Mouse (Mus musculus) midbrain, embryonic 13.5 days (tissue): Measurements from ENCODE around the gene Prss12. TPM values are rescaled to one million over a fixed set of nuclear protein-coding genes. Genes with fewer than 3 reads are reported as not detected.

ENCODE experiments used
- ATAC-seq: fragments of 200-750 bp; cut with Nextera tagmentation; 2 replicates; pipeline ENCODE4 v1.8.0; 2017; ENCODE audit warnings: mild to moderate bottlenecking, moderate TSS enrichment, moderate library complexity
- H3K27ac ChIP-seq: fragments of 300-500 bp; sonication (generic); 2 replicates; pipeline ENCODE4 v1.5.1; 2015; ENCODE audit warnings: inconsistent platforms, mild to moderate bottlenecking, moderate library complexity
- H3K27me3 ChIP-seq: fragments of 300-500 bp; sonication (generic); 2 replicates; pipeline ENCODE4 v1.6.1; 2015; ENCODE audit warnings: mild to moderate bottlenecking, inconsistent platforms
- H3K36me3 ChIP-seq: fragments of 300-500 bp; sonication (generic); 2 replicates; pipeline ENCODE4 v1.6.1; 2015; ENCODE audit warnings: mild to moderate bottlenecking, inconsistent platforms
- H3K4me1 ChIP-seq: fragments of 300-500 bp; sonication (generic); replicated peaks from 2 replicates; pipeline ENCODE4 v1.6.1; 2015; ENCODE audit warnings: inconsistent platforms
- H3K4me2 ChIP-seq: fragments of 300-500 bp; sonication (generic); replicated peaks from 2 replicates; pipeline ENCODE4 v1.6.1; 2015; ENCODE audit warnings: moderate library complexity, mild to moderate bottlenecking, inconsistent platforms
- H3K4me3 ChIP-seq: fragments of 300-500 bp; sonication (generic); replicated peaks from 2 replicates; pipeline ENCODE4 v1.5.1; 2015; ENCODE audit warnings: mild to moderate bottlenecking, inconsistent platforms
- H3K9ac ChIP-seq: fragments of 300-500 bp; sonication (generic); replicated peaks from 2 replicates; pipeline ENCODE4 v1.6.1; 2015; ENCODE audit warnings: mild to moderate bottlenecking, inconsistent platforms
- H3K9me3 ChIP-seq: fragments of 300-500 bp; sonication (generic); 2 replicates; pipeline ENCODE4 v1.6.1; 2016; ENCODE audit warnings: mild to moderate bottlenecking, inconsistent platforms
- WGBS: fragments of 180-500 bp; shearing (Covaris S2); methylation state at CpG from one replicate; pipeline ENCODE4 v1.1.7; 2015; 5-methylcytosine and 5-hydroxymethylcytosine counted together
- polyA plus RNA-seq: library from polyadenylated mRNA; unstranded; fragments of >200 nt; fragmentation: Nextera tagmentation; extraction: Ambion mirVana; gene quantifications from 2 replicates; pipeline ENCODE4 v1.2.1, GENCODE M21; 2015

Gene Prss12
- polyA plus RNA-seq, 1 experiment from 2014 or later, result 8.6 TPM

DNA sequence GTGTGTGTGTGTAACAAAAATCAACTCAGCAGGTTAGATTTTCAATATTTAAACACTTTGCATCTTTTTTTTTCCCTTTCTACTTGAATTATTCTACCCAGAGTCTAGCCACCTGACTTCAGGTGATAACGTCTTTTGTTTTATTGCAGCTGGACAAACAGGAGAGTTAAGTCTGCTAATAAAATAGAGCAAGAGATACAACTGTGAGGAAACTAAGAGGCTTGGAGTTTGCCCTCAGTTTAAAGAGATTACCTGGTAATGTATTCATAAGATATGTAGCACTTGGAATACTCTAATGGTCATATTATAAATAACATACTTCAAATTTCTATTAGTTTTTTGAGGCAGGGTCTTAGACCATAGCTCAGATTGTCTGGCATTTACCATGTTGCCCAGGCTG is 9.1 kb upstream of the Prss12 start:
- Histone ChIP-seq H3K9ac (no peak overlapping the region), H3K36me3 (no peaks in the 10 kb centered on the region), H3K27me3 (no peaks in the 10 kb centered on the region), H3K4me3 (no peak overlapping the region), H3K4me1 (no peaks in the 10 kb centered on the region), H3K9me3 (no peaks in the 10 kb centered on the region), H3K27ac (no peak overlapping the region), H3K4me2 (no peak overlapping the region)
- ATAC-seq, result no peak
- WGBS, result 89% methylated on average over 1 of the region's 1 CpGs

DNA sequence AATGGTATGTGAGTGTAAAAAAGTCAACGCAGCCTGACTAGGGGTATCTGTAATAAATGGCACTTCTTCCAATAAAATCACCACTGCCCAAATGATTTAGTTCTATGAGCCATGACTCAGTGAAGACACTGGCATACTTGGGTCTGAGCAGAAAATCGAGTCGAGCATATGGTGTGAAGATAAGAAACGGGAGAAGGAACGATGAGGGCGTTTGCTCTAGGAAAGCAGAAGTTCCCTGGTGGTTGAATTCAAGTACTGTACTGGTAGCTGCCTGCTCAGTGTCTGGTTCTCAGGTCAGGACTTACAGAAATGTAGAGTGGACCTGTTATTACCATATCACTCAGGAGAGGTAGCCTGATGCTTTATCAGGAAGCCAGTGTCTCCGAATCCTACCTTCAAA is 6.2 kb upstream of the Prss12 start:
- no peak for ATAC-seq
- H3K27ac ChIP-seq, result no peak overlapping the region
- no peaks in the 10 kb centered on the region for H3K4me1 ChIP-seq
- H3K4me3 ChIP-seq, result no peak overlapping the region
- no peak overlapping the region for H3K4me2 ChIP-seq
- no peaks in the 10 kb centered on the region for H3K36me3 ChIP-seq
- no peaks in the 10 kb centered on the region for H3K9me3 ChIP-seq
- WGBS, result 94% methylated on average over 7 of the region's 7 CpGs
- peaks cover 11% of the 10 kb centered on the region for H3K27me3 ChIP-seq
- no peak overlapping the region for H3K9ac ChIP-seq

DNA sequence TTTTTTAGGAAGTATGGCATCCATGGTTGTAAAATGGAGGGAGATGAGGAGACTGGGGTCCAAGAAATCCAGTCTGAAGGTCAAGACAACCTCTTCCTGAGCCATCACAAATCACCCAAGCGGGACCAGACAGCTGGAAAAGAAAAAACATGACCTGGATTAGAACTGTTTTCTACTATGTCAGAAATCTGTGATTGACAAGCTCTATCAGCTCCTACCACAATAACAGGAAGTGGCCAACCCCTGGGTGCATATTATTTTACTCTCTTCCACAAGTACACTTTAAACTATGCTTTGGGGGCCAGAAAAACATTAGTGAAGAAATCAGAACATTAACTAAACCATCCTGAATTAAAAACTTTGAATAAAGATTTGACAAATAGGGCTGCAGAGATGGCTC is 2.2 kb upstream of the Prss12 start:
- no peaks in the 10 kb centered on the region for H3K36me3 ChIP-seq
- H3K9me3 ChIP-seq, result no peaks in the 10 kb centered on the region
- H3K9ac ChIP-seq, result no peak overlapping the region
- H3K4me3 ChIP-seq, result no peak overlapping the region
- H3K27ac ChIP-seq, result no peak overlapping the region
- peaks cover 27% of the 10 kb centered on the region for H3K27me3 ChIP-seq
- 92% methylated on average over 1 of the region's 1 CpGs for WGBS
- H3K4me1 ChIP-seq, result peaks cover 19% of the 10 kb centered on the region
- no peak for ATAC-seq
- H3K4me2 ChIP-seq, result no peak overlapping the region

DNA sequence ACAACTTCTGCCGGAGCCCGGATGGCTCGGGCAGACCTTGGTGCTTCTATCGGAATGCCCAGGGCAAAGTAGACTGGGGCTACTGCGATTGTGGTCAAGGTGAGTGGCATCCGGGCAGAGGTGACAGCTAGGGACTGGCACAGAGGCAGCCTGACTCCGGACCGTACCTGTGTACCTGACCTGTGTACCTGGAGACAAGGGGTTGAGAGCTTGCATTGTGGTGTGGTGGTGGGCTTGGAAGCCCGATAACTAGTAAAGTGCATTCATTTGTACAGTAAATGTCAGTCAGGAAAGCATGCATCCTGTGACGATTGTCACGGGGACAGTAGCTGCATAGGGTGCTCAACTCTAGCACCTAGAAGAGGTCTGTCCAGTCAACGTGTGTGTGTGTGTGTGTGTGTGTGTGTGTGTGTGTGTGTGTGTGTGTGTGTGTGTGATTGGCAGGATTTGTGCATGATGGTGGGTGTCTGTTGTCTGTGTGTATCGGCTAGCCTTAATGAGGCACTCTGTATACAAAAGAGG is 886 bp downstream of the Prss12 start:
- H3K4me2 ChIP-seq, result peak overlapping the region; percentile 99
- no peaks in the 10 kb centered on the region for H3K9me3 ChIP-seq
- no peaks in the 10 kb centered on the region for H3K36me3 ChIP-seq
- H3K4me3 ChIP-seq, result peak overlapping the region; percentile 69
- H3K27me3 ChIP-seq, result peaks cover 31% of the 10 kb centered on the region
- WGBS, result 5% methylated on average over 13 of the region's 13 CpGs
- peaks cover 19% of the 10 kb centered on the region for H3K4me1 ChIP-seq
- peak; percentile 70 for ATAC-seq
- no peak overlapping the region for H3K27ac ChIP-seq
- H3K9ac ChIP-seq, result peak overlapping the region; percentile 75

DNA sequence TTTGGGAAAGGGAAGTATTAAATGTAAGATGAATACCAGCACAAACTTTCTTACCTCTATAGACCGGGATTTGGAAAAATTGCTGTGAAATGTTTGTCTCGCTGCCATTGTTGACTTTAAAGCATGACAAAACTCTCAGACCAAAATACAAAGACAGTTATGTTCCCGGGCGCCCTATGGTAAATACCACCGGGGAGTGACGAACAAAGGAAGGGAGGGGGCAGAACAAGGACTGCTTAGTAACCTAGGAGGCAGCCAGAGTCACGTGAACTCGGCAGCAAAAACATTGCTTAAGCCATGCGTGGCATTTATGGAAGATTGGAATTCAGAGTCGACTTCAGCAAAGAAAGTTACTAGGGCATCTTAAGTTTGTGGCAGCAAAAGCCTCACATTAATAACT is 1.4 kb downstream of the Prss12 start:
- no peak for ATAC-seq
- Histone ChIP-seq H3K4me3 (peak overlapping the region; percentile 69), H3K27ac (no peak overlapping the region), H3K27me3 (peaks cover 31% of the 10 kb centered on the region), H3K36me3 (no peaks in the 10 kb centered on the region), H3K4me2 (peak overlapping the region; percentile 99), H3K9ac (peak overlapping the region; percentile 75; the same call in 1 of the 2 replicates), H3K9me3 (no peaks in the 10 kb centered on the region), H3K4me1 (peaks cover 19% of the 10 kb centered on the region)
- 2% methylated on average over 10 of the region's 10 CpGs for WGBS

DNA sequence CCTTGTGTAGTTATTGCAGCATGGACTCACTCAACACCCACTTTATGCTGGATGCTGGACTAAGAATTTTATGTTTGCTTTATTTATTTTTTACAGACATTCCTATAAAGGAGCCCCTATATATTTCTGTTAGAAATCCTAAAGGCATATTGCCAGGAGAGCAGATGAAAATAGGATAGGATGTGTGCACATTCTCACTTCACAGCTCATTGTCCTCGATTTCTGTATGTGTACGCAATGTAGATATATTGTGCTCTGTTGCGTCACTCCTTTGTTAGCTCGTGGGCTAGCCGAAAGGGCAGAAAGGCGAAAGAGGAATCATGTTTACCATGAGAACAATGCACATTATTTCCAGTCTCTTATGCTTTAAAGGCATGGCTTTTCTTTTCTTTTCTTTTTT is 3.4 kb downstream of the Prss12 start:
- WGBS, result 55% methylated on average over 6 of the region's 6 CpGs
- H3K4me3 ChIP-seq, result no peak overlapping the region
- no peak overlapping the region for H3K27ac ChIP-seq
- no peaks in the 10 kb centered on the region for H3K36me3 ChIP-seq
- ATAC-seq, result no peak
- H3K9me3 ChIP-seq, result no peaks in the 10 kb centered on the region
- H3K27me3 ChIP-seq, result peaks cover 24% of the 10 kb centered on the region
- H3K4me1 ChIP-seq, result peaks cover 19% of the 10 kb centered on the region
- H3K9ac ChIP-seq, result no peak overlapping the region
- no peak overlapping the region for H3K4me2 ChIP-seq

DNA sequence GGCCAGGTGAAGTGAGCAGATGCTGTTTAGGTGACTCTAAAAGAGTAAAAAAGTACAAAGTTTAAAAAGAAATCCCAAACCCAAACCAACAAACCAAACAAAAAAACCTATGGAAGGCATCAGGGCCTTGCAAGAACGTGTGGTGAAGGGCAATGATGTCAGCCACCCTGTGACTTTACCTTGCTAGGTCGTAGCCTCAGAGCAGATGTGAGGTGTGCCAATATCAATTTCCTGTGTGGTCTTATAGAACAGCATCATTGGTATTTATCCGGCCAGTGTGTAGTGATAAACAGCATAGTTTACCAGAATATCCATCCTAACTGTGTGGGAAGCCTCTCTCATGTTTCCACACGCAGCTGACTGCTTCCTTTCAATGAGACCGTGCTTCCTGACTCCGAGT is 6.2 kb downstream of the Prss12 start:
- Histone ChIP-seq H3K4me1 (peaks cover 6% of the 10 kb centered on the region), H3K9me3 (no peaks in the 10 kb centered on the region), H3K27ac (no peak overlapping the region), H3K4me3 (no peak overlapping the region), H3K4me2 (no peak overlapping the region), H3K9ac (no peak overlapping the region), H3K27me3 (peaks cover 8% of the 10 kb centered on the region; the same call in 1 of the 2 replicates), H3K36me3 (no peaks in the 10 kb centered on the region)
- WGBS, result 74% methylated on average over 6 of the region's 6 CpGs
- ATAC-seq, result no peak

DNA sequence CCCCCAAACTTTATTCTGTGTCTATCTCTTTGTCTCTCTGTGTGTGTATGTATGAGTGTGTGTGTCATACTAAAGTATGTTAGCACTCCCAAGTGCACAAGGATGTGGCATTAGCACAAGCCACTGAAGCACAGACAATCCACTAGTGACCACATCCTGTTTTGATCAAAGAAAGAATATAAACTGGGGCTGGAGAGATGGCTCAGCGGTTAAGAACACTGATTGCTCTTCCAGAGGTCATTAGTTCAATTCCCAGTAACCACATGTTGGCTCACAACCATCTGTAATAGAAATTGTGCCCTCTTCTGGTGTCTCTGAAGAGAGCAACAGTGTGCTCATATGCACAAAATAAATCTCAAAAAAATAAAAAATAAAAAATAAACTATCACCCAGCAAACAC is 12.8 kb downstream of the Prss12 start:
- Histone ChIP-seq H3K4me2 (no peak overlapping the region), H3K27ac (no peak overlapping the region), H3K36me3 (no peaks in the 10 kb centered on the region), H3K9ac (no peak overlapping the region), H3K27me3 (no peaks in the 10 kb centered on the region), H3K4me3 (no peak overlapping the region), H3K4me1 (no peaks in the 10 kb centered on the region), H3K9me3 (no peaks in the 10 kb centered on the region)
- WGBS, result 71% methylated on average over 1 of the region's 1 CpGs
- ATAC-seq, result no peak

DNA sequence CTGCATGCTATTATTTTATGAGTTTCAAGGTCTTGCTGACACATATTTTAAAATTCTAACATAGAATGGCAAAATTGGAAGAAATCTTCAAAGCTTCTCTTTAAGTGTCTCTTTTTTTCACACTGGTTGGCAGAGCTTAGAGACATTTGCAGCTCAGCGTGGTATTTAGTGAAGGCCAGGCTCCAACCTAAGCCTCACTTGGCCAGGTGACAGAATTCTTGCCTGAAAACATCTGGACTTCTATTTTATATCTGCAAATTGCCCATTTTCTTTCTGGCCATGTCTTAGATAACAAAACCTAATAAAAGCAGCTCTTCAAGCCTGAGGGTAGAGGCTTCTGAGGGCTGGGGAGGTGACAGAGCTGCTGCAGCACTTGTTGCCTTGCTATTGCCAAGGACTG is 13.7 kb downstream of the Prss12 start:
- 86% methylated on average over 1 of the region's 1 CpGs for WGBS
- no peak for ATAC-seq
- Histone ChIP-seq H3K4me1 (no peaks in the 10 kb centered on the region), H3K27me3 (no peaks in the 10 kb centered on the region), H3K36me3 (no peaks in the 10 kb centered on the region), H3K9me3 (no peaks in the 10 kb centered on the region), H3K4me2 (no peak overlapping the region), H3K27ac (no peak overlapping the region), H3K9ac (no peak overlapping the region), H3K4me3 (no peak overlapping the region)

DNA sequence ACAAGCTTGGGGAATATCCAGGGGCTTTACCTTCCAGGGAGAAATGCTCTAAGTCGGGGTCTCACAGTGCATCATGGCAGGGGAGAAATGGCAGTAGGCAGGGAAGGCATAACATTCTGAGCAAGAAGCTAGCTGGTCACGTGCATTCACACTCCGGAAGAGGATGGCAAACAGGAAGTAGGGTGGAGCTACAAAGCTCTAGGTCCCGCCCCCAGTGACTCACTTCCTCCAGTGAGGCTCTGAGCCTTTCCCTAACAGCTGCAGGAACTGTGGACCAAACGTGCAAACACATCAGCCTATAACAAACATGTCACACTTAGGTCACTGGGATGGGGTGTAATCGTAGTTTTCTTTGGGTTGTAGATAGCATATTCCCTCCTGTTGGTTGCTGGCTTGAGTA is 15.6 kb downstream of the Prss12 start:
- 89% methylated on average over 6 of the region's 6 CpGs for WGBS
- H3K4me2 ChIP-seq, result no peak overlapping the region
- H3K27me3 ChIP-seq, result no peaks in the 10 kb centered on the region
- no peaks in the 10 kb centered on the region for H3K4me1 ChIP-seq
- no peak overlapping the region for H3K27ac ChIP-seq
- H3K36me3 ChIP-seq, result no peaks in the 10 kb centered on the region
- no peak for ATAC-seq
- no peak overlapping the region for H3K9ac ChIP-seq
- H3K4me3 ChIP-seq, result no peak overlapping the region
- H3K9me3 ChIP-seq, result no peaks in the 10 kb centered on the region

DNA sequence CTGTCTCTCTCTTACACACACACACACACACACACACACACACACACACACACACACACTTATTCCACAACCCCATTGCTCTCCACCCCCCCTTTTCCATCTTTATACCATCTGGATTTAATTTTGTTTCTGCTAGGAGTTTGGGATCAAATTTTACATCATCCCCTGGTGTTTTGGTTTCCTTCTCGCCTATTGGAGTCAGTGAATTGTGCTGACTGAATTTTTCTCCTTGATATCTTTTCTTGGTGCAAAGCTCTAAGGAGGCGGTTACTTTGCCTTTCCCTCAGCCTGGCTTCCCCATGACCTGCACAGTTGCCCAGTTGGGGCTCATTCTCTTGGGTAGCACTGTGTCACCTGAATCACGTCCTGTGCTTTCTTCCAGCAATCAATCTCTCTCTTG is 30.1 kb downstream of the Prss12 start:
- Histone ChIP-seq H3K4me1 (no peaks in the 10 kb centered on the region), H3K4me2 (no peak overlapping the region), H3K36me3 (no peaks in the 10 kb centered on the region), H3K4me3 (no peak overlapping the region), H3K9me3 (no peaks in the 10 kb centered on the region), H3K27me3 (no peaks in the 10 kb centered on the region), H3K9ac (no peak overlapping the region), H3K27ac (no peak overlapping the region)
- ATAC-seq, result no peak
- WGBS, result 85% methylated on average over 3 of the region's 3 CpGs

DNA sequence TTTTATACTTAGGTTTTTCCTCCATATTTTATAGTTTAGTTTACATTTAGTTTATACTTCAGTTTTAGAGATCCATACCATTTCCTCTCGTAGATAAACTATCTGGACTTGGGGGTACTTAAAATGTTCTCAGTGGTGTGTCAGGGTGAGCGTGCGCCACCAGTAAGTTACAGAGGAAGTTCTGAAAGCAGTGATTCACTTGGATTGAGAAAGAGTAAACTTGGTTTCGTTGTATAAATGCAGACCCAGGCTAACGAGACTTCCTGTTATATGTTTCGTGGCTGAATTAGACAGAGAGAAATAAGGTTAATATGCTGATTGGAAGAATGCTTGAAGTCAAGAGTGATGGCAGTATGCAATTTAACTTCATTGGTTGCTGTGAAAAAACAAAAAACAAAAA is 34.6 kb downstream of the Prss12 start:
- WGBS, result 91% methylated on average over 6 of the region's 6 CpGs
- Histone ChIP-seq H3K4me3 (no peak overlapping the region), H3K9ac (no peak overlapping the region), H3K36me3 (no peaks in the 10 kb centered on the region), H3K27me3 (no peaks in the 10 kb centered on the region), H3K27ac (no peak overlapping the region), H3K4me1 (no peaks in the 10 kb centered on the region), H3K4me2 (no peak overlapping the region), H3K9me3 (no peaks in the 10 kb centered on the region)
- ATAC-seq, result no peak

DNA sequence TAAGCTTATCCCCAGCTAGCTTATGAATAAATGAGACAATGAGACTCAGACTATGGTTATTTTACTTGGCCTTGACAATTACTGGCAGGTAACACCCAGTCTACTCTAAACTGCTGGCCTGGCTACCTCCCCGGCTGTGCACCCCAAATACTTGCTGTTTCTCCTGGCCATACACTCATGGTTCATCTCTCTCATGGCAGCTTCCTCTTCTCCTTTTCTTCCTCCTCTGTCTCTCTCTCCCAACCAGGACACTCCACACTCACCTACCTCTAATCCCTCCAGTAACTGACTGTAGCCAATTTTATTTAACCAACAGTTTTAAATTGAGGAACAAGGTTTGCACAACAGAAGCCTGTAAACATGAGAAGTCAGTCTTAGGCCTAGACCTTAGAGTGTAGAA is 45.1 kb downstream of the Prss12 start:
- Histone ChIP-seq H3K27me3 (no peaks in the 10 kb centered on the region), H3K4me1 (no peaks in the 10 kb centered on the region), H3K27ac (no peak overlapping the region), H3K4me2 (no peak overlapping the region), H3K4me3 (no peak overlapping the region), H3K9me3 (no peaks in the 10 kb centered on the region), H3K36me3 (no peaks in the 10 kb centered on the region), H3K9ac (no peak overlapping the region)
- 91% methylated on average over 1 of the region's 1 CpGs for WGBS
- no peak for ATAC-seq
